Mouse (Mus musculus): ENCODE results near the gene Grm4.

DNA sequence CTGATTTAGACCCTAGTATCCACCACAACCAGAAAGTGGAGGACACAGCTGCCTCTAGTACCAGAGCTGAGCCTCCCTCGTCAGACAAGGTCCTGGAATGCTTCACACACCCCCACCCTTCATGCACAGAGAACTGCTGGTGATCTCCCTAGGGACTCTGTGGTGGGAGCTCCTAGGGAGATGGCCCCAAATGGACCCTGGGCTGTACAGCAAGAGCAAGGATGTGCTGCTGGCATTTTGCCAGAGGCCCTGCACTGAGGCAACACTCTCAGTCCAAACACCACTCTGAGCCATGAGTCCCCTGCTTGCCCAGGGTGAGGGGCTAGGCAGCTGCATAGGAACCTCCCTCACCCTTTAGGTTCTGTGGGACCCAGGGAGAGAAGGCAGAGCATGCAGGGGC is 134.8 kb downstream of the Grm4 start:
- TF ChIP-seq CTCF (IDR thresholded peaks at IDR 0.05; ENCODE audit: insufficient read depth, low read depth, low read length) (no peak), POLR2A (IDR thresholded peaks at IDR 0.05; ENCODE audit: insufficient read depth, low read depth, low read length) (no peak)

Measured in olfactory bulb, adult 2 months (tissue).